Mouse (Mus musculus): ENCODE measurements at regions not wholly inside any gene's neighbourhood (a gene's known extent, or its start where the extent isn't known, plus 50 kb on each side); places are given as distances from the start of the nearest gene placed in this dataset.
A peak's percentile ranks its signal among the peaks of the same experiment; 100 is the strongest.

DNA sequence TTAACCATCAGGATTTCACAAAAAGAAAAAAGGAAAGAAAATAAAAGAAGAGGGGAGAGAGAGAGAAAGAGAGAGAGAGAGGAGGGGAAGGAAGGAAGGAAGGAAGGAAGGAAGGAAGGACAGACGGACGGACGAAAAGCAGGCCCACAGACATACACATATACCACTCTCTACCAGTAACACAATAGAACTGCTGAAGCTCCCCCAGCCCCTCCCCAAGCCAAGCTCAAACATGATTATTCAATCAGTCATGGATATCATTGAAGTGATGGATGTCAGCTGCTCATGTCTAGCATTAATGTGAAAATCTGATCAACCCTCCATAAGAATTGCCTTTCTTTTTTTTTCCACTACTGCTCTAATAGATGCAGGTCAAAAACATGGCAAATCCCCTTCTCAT is 161.2 kb downstream of the Mreg start:
- no peak for ATAC-seq (replicated peaks; ENCODE audit: poor library complexity)

GRCm38 (mm10) chr1:72046072-72046471 is 166.0 kb downstream of the Mreg start:
- no peak for ATAC-seq (replicated peaks; ENCODE audit: poor library complexity)

DNA sequence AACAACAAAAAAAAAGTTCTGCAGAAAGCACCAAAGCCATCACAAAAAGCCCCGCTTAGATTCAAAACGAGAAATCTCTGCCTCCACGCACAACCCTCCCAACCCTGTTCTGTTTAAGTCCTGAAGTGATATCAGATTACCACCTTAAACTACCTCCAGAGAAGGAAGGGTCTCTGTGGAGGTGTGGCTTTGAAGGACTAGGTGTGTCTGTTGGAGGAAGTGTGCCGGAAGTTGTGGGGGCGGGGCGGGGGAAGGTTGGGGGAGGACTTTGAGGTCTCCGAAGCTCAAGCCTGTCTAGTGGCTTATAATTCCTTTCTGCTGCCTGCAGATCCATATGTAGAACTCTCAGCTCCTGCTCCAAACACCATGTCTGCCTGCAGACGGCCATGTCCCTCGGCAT is 173.6 kb downstream of the Mreg start:
- no peak for ATAC-seq (replicated peaks; ENCODE audit: poor library complexity)

DNA sequence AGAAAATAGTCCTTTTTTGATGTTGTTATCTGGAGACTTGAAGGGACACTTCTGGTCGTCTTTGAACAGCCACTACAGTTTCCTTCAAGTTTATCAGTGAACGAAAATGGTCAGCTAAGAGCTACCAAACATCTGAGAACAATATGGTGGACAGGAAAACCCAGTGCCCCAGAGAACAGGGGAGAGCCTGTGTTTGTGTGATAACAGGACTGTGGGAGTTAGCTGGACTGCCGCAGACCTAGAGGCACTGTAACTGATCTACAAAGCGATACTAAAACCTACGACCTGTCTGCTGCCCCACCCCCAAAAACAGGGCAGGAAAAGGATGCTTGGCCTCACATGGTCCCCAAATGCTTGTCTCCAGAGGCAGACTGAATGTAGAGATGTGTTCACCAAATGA is 175.5 kb downstream of the Mreg start:
- ATAC-seq (replicated peaks; ENCODE audit: poor library complexity), result peak; percentile 48

DNA sequence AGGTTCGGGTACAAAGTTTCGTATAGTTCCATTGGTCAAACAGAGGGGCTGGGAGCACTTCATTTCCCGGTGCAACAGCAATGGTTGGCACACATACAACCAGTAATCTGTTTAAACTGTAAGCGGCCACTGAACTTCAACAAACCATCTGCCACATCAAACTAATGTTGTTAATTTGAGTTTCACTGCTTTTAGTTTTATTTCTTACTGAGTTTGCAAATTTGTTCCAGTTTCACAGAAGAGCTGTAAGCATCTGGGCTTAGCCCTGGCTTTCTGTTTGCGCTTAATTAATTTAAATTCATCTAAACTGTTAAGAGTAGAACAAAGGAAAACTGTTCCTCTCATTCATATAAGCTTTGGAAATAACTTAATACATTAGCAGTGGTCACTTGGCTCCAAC is 176.0 kb downstream of the Mreg start:
- ATAC-seq (replicated peaks; ENCODE audit: poor library complexity), result no peak

GRCm38 (mm10) chr1:72033941-72034340 is 178.2 kb downstream of the Mreg start:
- no peak for ATAC-seq (replicated peaks; ENCODE audit: poor library complexity)

DNA sequence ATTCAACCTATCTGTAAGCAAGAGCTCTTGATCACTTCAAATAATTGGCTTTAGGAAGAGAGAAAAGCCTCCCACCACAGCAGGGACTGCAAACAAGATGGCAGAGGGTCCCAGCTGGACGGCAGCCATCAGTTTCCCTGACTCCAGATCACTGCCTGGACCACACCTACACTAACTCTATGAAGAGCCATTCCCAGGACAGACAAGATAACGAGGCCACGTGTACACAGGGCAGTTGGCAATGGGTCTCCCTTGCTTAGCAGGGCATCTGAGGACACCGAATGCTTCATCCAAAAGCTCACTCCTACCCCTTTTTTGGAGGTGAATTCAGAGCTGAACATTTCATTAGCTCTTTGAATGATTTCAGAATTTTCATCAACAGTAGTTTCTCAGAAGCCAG is 179.9 kb downstream of the Mreg start:
- ATAC-seq (replicated peaks; ENCODE audit: poor library complexity), result 0 out of 2 replicates have a peak, but pooled peaks have one; percentile 31

DNA sequence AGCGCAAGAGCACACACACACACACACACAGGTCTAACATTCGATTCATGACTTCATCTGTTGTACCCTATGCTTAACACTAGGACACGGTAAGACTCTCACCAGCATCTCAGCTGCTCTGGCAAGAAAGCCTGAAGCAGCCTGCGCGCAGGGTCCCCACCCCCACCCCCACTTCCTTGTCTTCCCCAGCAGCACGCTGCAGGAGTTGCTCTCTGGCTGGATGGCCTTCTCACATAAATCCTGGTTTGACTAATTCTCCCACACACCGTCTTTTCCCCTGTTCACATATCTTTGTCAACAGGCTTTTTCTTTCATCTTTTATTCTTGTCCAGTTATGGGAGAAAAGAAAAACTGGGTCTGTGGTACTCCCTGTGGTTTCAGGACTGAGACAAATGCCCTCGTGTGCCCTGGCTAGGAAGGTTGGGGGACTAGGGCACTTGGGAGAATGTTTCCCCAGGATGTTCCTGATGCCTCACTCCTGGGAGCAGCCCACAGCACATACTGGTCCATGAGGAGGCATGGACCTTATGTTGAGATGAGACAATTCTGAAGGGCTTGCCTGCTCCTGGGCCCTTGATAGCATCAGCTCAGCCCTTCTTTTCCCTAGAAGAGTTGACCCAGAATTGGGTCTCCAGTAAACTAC is 181.2 kb downstream of the Mreg start:
- ATAC-seq (replicated peaks; ENCODE audit: poor library complexity), result peak; percentile 37

- ATAC-seq (replicated peaks; ENCODE audit: poor library complexity), result no peak
Measured at GRCm38 (mm10) chr1:72029625-72030024, 182.5 kb downstream of the Mreg start.

DNA sequence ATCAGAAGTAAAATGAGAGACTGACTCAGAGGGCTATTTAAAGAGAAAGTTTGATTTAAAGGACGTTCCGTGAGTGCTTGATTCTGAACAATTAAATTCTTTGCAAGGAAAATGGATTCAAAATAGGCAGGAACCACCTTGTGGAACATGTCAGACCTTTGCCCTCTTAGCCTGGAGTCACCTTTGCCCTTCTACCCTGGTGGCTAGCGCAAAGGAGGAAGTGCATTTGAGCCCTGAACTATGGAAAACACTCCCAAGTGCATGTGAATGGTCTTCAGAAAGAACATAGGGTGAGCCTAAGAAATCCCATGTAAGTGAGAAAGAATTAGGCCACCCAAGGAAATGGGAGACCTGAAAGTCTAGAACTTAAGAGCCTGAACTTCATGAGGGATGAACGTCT is 185.2 kb downstream of the Mreg start:
- ATAC-seq (replicated peaks; ENCODE audit: poor library complexity), result no peak

DNA sequence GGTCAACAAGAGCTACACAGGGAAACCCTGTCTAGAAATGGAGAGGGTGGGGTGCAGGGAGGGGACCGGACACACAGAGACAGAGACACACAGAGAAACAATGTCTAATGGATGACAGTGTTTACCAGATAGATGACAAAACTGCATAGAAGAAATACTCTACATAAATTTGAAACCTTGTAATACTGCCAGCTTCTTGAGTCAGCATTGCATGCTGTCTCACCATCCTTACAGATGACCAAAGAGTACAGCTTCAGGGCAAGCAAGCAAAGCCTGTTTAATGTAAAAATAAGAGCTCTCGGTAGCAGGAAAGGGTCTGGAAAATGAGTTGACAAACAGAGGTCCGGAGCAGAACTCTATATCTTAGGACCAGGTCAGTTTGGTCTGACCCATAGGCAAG is 189.5 kb downstream of the Mreg start:
- ATAC-seq (replicated peaks; ENCODE audit: poor library complexity), result no peak

DNA sequence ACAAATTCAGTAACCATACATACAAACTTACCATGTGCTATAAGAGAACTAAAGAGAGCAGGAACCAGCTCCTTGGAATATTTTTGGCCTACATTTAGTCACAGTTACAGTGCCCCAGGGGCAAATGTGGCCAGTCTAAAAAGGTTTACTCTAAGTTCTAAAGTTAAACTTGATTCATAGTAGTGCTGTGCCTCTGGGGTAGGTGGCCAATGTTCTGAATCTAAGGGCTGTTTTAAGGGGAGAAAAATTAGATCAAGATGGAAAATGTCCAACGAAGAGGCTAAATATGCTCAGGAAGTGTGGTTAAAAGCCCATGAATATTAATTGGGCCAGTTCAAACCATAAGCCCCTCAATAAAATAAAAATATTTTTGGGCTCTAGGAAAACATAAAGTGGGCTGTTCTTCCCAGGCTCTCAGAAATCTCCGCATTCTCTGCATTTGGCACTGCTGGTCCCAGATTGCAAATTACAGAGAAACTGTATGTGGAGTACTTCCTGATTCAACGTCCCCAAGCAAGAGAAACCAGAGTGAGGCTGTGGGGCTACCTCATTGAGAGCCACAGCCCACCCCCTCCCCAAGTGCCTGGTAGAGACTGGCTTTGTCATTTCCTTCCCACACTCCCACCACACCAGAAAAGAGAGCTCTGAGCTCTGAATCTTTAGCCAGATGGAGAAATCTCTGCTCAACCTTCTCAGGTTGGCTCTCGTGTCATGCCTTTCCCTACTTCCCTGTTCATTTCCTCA is 193.5 kb downstream of the Mreg start:
- ATAC-seq (replicated peaks; ENCODE audit: poor library complexity), result peak; percentile 78

DNA sequence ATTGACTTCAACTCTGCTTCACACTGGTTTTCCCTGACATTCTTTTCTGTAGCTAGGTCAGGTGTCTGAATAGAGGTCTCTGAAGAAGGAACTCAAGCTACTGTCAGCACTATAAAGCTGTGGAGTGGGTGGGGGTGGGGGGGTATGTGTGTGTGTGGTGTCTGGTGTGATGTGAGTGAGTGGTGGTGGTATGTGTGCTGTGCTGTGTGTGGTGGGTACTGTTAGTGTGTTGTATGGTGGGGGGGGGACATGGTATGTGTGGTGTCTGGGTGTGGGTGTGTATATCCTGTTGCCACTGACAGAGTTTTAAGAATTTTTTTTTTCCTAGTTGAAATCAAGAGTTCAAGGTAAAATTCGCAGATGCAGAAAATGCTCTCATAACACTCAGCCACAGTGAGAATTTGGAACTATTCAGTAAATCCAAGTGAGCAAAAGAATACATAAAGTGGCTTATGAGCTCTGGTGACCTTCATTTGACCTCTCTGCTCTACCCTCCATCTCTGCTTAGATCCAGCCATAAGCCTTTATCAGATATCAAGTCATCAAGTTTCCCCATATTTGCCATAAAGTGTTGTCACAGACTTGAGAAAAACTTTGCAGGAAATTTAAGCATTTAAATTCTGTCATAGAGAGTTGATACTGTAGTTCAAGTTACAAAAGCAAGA is 194.2 kb downstream of the Mreg start:
- no peak for ATAC-seq (replicated peaks; ENCODE audit: poor library complexity)

DNA sequence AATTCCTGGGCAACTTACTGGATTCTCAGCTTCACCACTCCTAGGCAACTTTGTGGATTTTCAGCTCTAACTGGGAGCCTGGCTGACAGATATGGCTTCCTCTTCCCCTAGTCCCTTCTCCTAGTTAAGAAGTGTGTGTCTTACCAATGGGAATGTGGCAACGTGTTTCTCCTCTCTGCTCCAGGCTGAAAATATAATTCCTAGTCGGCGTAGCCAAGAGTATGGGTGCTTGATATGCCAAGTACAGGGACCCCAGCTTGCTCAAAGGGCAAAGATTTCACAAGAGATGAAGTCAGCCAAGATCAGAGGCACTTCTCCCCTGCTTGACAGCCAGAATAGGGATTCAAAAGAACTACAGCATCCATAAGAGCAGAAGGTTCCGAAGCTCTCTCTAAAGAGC is 196.6 kb downstream of the Mreg start:
- no peak for ATAC-seq (replicated peaks; ENCODE audit: poor library complexity)

DNA sequence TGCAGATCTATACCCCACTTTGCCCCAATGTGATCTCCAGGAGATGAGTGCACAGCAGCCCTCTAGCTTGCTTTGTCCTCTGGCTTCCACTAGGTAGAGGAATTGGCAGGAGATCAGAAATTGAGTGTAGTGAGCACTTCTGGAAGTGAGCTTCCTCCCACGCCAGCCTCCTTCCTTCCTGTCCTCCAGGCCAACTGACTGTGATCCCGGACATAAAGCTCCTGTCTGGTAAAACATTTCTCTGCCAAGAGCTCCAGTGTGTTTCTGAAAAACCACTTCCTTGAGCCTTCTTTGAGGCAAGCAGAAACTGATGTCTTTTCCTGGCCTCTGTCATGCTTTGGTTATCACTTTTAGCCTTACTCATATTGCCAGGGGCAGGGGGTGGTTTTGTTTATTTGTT is 197.5 kb downstream of the Mreg start:
- no peak; the same call in 1 of the 2 replicates for ATAC-seq (replicated peaks; ENCODE audit: poor library complexity)

DNA sequence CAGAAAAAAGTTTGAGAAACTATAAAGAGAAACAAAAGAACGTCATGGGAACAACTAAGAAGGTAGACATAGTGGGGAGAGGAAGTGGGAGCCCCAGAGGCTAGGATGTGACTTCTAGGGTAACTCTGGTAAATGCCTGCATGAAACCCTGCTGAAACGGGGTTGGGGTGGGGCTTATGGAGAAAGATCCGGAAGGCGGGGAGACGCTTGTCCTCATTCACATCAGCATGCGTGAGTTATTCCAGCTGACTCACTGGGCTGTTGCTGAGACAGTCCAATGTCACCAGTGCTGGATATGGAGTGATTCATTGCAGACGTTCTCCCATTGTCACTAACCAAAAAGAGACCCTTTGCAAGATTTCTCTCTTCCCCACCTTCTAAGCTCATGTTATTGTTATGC is 198.2 kb downstream of the Mreg start:
- ATAC-seq (replicated peaks; ENCODE audit: poor library complexity), result peak; percentile 29; the same call in 1 of the 2 replicates

- ATAC-seq (replicated peaks; ENCODE audit: poor library complexity), result no peak
Measured at GRCm38 (mm10) chr1:72012710-72013109, 199.4 kb downstream of the Mreg start.

DNA sequence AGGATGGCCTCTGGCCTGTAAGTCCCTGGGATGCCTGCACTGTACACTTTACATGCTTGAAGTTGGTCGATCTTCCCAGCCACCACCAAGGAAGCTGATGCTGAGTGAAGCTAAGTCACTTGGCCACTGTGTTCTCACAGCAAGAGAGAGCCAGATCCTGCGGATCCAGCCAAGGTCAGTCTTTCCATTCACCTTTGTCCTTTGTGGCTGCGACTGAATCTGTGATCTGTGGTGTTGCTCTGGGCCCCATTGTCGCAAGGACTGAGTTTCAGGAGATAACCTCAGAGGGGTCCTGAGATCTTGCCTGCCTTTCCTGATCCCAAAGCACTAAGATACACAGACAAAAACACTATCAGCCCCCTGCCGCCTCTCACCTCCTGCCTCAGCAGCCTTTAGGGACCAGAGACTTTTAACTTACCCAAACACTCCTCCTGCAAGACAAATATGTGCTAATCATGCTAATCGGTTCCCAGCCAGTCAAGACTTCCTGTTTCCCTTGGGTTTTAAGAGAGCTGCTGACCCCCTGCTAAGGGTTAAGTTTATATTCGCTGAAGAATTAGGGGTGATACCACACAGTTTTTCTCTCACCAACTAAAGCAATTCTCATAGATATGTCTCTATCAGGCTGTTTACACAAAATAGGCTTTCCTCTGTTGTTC is 202.7 kb downstream of the Mreg start:
- peak; percentile 44 for ATAC-seq (replicated peaks; ENCODE audit: poor library complexity)

GRCm38 (mm10) chr1:72006696-72007291 is 205.3 kb downstream of the Mreg start:
- ATAC-seq (replicated peaks; ENCODE audit: poor library complexity), result no peak

DNA sequence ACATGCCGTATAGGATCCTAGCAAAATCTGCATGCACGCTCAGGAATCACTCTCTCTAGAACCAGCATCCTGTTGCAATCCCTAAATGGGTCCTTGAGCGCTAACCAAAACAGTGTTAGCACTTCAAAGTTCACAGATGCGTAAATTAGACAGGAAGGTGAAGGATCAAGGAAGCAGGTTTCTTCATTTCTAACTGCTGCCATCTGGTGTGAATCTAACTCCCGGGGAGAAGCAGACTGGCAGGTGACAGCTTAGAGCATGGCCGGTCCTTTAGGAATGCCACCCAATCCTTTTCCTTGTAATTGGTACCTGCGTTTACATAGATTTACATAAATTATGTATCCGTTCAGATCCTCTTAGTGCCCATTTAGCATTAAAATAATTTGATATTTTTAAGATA is 206.2 kb downstream of the Mreg start:
- no peak for ATAC-seq (replicated peaks; ENCODE audit: poor library complexity)

GRCm38 (mm10) chr1:72005550-72005949 is 206.6 kb downstream of the Mreg start:
- ATAC-seq (replicated peaks; ENCODE audit: poor library complexity), result no peak

All from megakaryocyte progenitor cell, adult 5-6 weeks (primary cell).